Mouse (Mus musculus): Measurements from ENCODE around the gene Plod2.

DNA sequence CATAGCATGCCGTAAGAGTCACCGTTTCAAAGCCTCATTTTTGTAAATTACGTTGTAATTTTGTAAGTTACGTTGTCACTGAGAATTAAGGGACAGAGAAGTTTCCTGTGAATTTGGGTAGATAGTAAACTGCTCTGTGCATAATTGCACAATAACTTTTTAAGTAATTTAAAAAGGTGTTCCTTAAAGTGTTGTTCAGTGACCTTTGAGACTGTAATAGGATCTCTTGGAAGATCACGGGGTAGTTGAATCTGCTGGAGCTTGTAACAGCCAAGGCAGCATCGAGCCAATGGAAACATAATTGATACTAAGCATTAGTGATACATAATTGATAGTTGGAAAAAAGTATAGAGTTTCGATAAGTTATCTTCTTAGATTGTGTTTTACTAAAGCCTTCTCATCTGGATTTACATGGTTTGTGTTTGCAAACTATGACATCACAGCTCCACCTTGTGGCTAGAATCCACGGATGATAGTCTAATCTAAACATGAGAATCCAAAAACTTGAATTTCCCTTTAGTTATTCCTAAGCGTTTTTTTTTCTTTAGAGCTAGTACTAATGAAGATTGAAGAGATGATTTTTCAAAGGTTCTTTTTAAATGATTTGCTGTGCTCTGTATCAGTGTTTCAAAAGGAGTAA, 68.7 kb downstream of the Plod2 start:
- TF ChIP-seq CTCF (IDR thresholded peaks at IDR 0.05; ENCODE audit: low read depth, low read length) (no peak), POLR2A (IDR thresholded peaks at IDR 0.05; ENCODE audit: insufficient read depth, low read length) (no peak)
